10 mouse cellular contexts compared by ENCODE assay signal in genomic region chr15:56856057-56856456, GRCm38 (mm10).
DNase-seq lines count a peak whose midpoint lies in the region; ATAC-seq and TF ChIP-seq lines count a peak whose summit lies in the region.
"Had no signal": no experiment of that assay in that cellular context is flagged by ENCODE, and none has a peak within 500 bp of the region (broad histone marks: within the 10 kb centered on the region; RNA-seq: fewer than 3 reads in every experiment).

No protein-coding gene starts in this region.

- ATAC-seq in hindbrain, embryonic 11.5 days (ENCODE audit: low FRiP score): 0 out of 2 replicates have a peak, but pooled peaks have one; percentile 33
- ATAC-seq in hindbrain, embryonic 13.5 days (ENCODE audit: low FRiP score): no peak
- ATAC-seq in inflammation-experienced regulatory T-cells, adult 6 months: no peak

- no peak overlapping the region for H3K4me2 ChIP-seq in hindbrain, embryonic 11.5 days (replicated peaks; ENCODE audit: low read depth, low read length)
- no peak overlapping the region for H3K4me2 ChIP-seq in hindbrain, embryonic 13.5 days
- H3K4me2 ChIP-seq: embryonic facial prominence, embryonic 12.5 days; lung, embryonic 15.5 days had no signal

- H3K4me3 ChIP-seq in hindbrain, embryonic 11.5 days (ENCODE audit: low read depth, low read length): no peak overlapping the region
- H3K4me3 ChIP-seq in hindbrain, embryonic 13.5 days: no peak overlapping the region
- H3K4me3 ChIP-seq in cortical plate, adult 2 months (ENCODE audit: insufficient read depth, low read length): no peak overlapping the region
- H3K4me3 ChIP-seq in heart, embryonic 10.5 days: no peak overlapping the region
- H3K4me3 ChIP-seq: embryonic facial prominence, embryonic 12.5 days; lung, embryonic 15.5 days had no signal

- H3K27me3 ChIP-seq in hindbrain, embryonic 11.5 days (ENCODE audit: control insufficient read depth, insufficient read depth, low read length): no peaks in the 10 kb centered on the region
- no peaks in the 10 kb centered on the region for H3K27me3 ChIP-seq in hindbrain, embryonic 13.5 days
- no peaks in the 10 kb centered on the region for H3K27me3 ChIP-seq in heart, embryonic 10.5 days (ENCODE audit: insufficient read depth, poor library complexity, severe bottlenecking)
- H3K27me3 ChIP-seq: embryonic facial prominence, embryonic 12.5 days; lung, embryonic 15.5 days had no signal

- H3K4me1 ChIP-seq in hindbrain, embryonic 11.5 days (replicated peaks; ENCODE audit: control insufficient read depth, insufficient read depth, low read length): no peaks in the 10 kb centered on the region
- H3K4me1 ChIP-seq in hindbrain, embryonic 13.5 days (replicated peaks): no peaks in the 10 kb centered on the region
- H3K4me1 ChIP-seq in cortical plate, adult 2 months (ENCODE audit: control insufficient read depth, insufficient read depth, low read length): no peaks in the 10 kb centered on the region
- 0 out of 2 replicates have a peak, but pooled peaks cover 5% of the 10 kb centered on the region for H3K4me1 ChIP-seq in heart, embryonic 10.5 days
- H3K4me1 ChIP-seq: embryonic facial prominence, embryonic 12.5 days; lung, embryonic 15.5 days had no signal

- 15% methylated on average over 2 of the region's 2 CpGs for WGBS in hindbrain, embryonic 11.5 days
- 7% methylated on average over 2 of the region's 2 CpGs for WGBS in hindbrain, embryonic 13.5 days
- WGBS in heart, embryonic 10.5 days: 16% methylated on average over 2 of the region's 2 CpGs

- TF ChIP-seq POLR2A in cortical plate, adult 2 months (IDR thresholded peaks at IDR 0.05; ENCODE audit: extremely low read depth, insufficient read depth, low read length): no peak

- H3K9ac ChIP-seq in hindbrain, embryonic 11.5 days (ENCODE audit: low read depth, low read length): no peak overlapping the region
- H3K9ac ChIP-seq in hindbrain, embryonic 13.5 days: no peak overlapping the region
- H3K9ac ChIP-seq: embryonic facial prominence, embryonic 12.5 days; lung, embryonic 15.5 days had no signal

- no peak overlapping the region for H3K27ac ChIP-seq in hindbrain, embryonic 11.5 days (ENCODE audit: low read depth, low read length)
- no peak overlapping the region for H3K27ac ChIP-seq in hindbrain, embryonic 13.5 days
- no peak overlapping the region for H3K27ac ChIP-seq in cortical plate, adult 2 months (ENCODE audit: insufficient read depth, low read length)
- H3K27ac ChIP-seq in heart, embryonic 10.5 days: no peak overlapping the region
- H3K27ac ChIP-seq: embryonic facial prominence, embryonic 12.5 days; lung, embryonic 15.5 days had no signal

- no peaks in the 10 kb centered on the region for H3K9me3 ChIP-seq in hindbrain, embryonic 11.5 days (ENCODE audit: control insufficient read depth, low read length)
- H3K9me3 ChIP-seq in hindbrain, embryonic 13.5 days: no peaks in the 10 kb centered on the region
- no peaks in the 10 kb centered on the region for H3K9me3 ChIP-seq in heart, embryonic 10.5 days
- H3K9me3 ChIP-seq: embryonic facial prominence, embryonic 12.5 days; lung, embryonic 15.5 days had no signal

- TF ChIP-seq CTCF in cortical plate, adult 2 months (IDR thresholded peaks at IDR 0.05; ENCODE audit: extremely low read depth, insufficient read depth, low read length): peak; percentile 59

- peak; percentile 79 for DNase-seq in hindbrain, embryonic 11.5 days (ENCODE audit: low spot score)
- peak; percentile 4 for DNase-seq in MEL-GATA-1-ER (ENCODE audit: extremely low read depth, low read depth)
- DNase-seq in heart, embryonic 10.5 days (ENCODE audit: low spot score): peak; percentile 79
- DNase-seq in left cerebral cortex, postnatal 14 days (ENCODE audit: low spot score in 2 of 2): peak; percentile 40 to 71
- DNase-seq in retina, postnatal 1 day: peak; percentile 79

- intact Hi-C loops in left cerebral cortex, postnatal 14 days (cut with DNase I): loop anchor here (5.0 kb wide), 2 partner anchors 159 to 519 kb away; no protein-coding TSS in a partner anchor

- H3K36me3 ChIP-seq in hindbrain, embryonic 11.5 days (ENCODE audit: control insufficient read depth, insufficient read depth, low read length): no peaks in the 10 kb centered on the region
- H3K36me3 ChIP-seq in hindbrain, embryonic 13.5 days: no peaks in the 10 kb centered on the region
- no peaks in the 10 kb centered on the region for H3K36me3 ChIP-seq in heart, embryonic 10.5 days
- H3K36me3 ChIP-seq: embryonic facial prominence, embryonic 12.5 days; lung, embryonic 15.5 days had no signal

Comparison
In these comparisons a context has a peak if more than half of its experiments do, and no peak if none do; other contexts are left out.
1. DNase-seq: peak in every context shown above with its lines; median percentile 79 in hindbrain, embryonic 11.5 days; 79 in heart, embryonic 10.5 days; 79 in retina, postnatal 1 day; 56 in left cerebral cortex, postnatal 14 days; 4 in MEL-GATA-1-ER.